Mouse (Mus musculus) neural tube, embryonic 10.5 days (tissue): Measurements from ENCODE around the gene Kif5c.

Source experiments
- DNase-seq: peaks from one replicate; pipeline ENCODE4 v3.0.0-alpha.2; 2017; ENCODE audit warnings: low spot score; ENCODE audit errors: extremely low spot score

Kif5c gene

DNA sequence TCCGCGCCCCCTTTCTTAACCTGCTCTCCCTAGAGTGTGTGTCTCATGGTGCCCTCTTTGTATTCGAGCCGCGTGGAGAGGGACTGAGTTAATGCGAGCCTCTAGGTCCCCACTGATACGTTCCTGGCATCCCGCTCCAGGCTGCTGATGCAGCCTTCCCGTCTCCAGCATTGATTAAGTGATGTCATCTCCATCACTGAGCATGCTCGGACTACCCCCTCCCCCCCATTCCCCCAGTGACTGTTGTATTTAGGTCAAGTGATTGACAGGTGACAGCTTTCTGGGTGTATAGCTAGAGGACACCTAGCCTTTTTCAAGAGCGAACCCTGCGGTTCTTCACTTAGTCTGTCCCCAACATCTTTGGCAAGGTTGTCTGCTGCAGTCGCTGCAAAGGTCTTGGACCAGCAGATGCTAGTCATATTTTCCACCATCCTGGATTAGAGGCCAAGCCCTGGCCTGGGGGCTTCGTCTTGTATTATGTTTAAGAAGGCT, 1.6 kb downstream of the Kif5c start:
- DNase-seq = peak; percentile 44

DNA sequence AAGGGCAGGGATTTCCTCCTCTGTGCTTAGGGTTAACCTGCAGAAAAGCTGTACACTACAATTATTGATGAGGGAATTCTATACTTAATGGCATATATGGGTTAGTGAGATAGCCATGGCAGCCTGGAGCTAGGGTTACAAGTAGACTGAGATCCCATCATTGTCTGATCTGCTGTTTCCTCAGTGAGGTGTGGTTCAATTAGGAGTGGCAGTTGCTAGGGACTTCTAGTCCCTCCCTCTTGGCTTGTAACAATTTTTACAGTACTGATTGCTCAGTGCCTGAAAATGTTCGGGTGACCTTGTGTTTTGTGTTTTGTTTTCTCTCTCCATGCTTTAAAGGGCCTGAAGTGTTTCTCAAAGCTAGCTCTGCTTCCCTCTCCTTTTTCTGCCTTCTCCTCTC, 2.1 kb downstream of the Kif5c start:
- no peak for DNase-seq

DNA sequence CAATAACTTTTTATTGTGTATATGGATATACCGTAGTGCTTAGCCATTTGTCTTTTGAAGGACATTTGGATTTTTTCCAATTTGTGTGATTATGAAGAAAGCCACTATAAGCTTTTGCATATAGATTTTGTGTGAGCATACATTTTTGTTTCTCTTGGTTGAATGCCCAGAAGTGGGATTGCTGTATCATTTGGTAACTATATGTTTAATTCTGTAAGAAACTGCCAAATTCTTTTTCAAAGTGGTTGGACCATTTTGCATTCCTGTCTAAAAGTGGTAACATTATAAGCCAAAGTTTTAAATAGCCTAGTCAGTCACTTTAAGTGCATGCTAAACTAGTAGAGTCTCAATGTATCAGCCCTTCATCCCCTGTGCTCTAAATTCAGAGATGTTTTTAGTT, 6.5 kb downstream of the Kif5c start:
- DNase-seq = no peak

GRCm38 (mm10) chr2:49627611-49628010, 8.5 kb downstream of the Kif5c start:
- no peak for DNase-seq

GRCm38 (mm10) chr2:49628094-49628705, 9.1 kb downstream of the Kif5c start:
- DNase-seq = no peak

- no peak for DNase-seq
These were observed 10.1 kb downstream of the Kif5c start for GRCm38 (mm10) chr2:49629181-49629580.

DNA sequence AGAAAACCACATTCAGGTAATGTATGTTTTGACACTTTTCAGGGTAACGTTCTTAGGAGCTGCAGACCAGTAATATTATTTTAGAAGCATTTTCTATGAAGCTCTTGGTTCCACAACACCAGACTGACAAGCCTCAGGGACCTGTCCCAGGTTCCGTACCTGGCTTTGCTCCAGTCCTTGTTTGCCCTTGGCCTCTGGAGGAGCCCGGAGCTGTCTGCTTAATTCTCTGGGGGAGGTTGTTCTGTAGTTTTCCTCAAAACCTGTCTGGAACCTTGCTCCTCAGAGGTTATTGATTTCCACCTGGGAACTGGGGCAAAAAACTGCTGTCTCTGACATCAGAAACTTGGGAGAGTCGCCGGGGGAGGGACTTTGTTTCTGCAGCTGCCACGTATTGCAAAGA, 11.5 kb downstream of the Kif5c start:
- no peak for DNase-seq

- peak; percentile 47 for DNase-seq
These were observed 14.1 kb downstream of the Kif5c start for GRCm38 (mm10) chr2:49633231-49633630.

- no peak for DNase-seq
These were observed 23.7 kb downstream of the Kif5c start for GRCm38 (mm10) chr2:49642761-49643160.

DNA sequence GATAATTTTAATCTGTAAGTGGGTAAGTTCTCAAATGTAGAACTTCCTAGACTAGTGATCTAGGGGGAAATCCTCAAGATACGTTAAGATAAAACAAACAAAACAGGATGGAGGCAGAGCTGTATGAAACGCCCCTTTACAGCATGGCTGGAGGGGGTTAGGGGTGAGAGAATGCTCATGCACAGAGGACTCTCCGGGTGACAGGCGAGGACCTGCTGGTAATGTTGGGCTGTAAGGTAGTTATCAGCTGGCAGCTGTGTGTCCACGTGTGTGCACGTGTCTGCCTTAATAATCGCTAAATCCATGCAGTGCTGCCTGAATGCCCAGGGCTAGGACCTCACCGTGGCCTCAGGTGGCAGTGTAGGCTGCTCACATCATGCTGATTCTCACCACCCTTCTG, 24.7 kb downstream of the Kif5c start:
- peak; percentile 5 for DNase-seq

GRCm38 (mm10) chr2:49647591-49647990, 28.5 kb downstream of the Kif5c start:
- DNase-seq = peak; percentile 12

GRCm38 (mm10) chr2:49648344-49648743, 29.2 kb downstream of the Kif5c start:
- DNase-seq = peak; percentile 50

GRCm38 (mm10) chr2:49648806-49649205, 29.7 kb downstream of the Kif5c start:
- DNase-seq = no peak

DNA sequence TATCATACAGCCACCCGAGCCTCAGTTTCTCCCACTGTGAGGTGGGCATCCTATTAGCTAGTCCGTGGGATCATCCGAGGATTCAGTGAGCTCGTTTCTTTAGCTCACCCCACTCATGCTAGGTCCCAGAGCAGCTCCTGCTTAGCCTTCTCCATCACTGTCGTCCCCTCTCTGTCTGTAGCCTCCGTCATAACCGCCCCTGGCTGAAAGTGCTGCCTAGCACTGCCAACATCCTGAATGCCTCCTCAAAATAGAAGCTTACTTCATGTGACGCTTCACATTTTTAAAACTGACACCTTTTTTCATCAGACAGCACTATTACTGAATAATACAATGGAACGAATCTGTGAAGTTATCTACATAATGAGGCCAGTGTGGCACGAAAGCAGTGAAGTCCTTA, 30.1 kb downstream of the Kif5c start:
- peak; percentile 12 for DNase-seq

DNA sequence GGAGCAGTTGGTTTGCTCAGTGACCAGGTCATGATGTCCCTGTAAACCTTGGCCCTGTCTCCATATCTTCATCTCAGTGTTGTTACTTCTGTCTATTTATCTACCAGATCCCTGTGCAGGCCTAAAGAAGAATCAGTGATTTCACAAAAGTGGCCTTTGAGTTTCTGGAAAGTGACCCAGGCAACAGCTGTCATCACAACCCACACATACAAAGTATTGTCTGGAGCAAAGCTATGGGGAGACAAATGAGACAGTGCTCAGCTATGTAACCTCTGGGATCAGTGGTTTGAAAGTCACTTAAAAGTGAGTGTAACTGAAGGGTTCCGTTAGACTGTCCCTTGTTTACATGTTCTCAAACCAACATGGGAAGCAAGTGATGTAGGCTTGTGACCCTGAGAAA, 32.6 kb downstream of the Kif5c start:
- no peak for DNase-seq

GRCm38 (mm10) chr2:49654606-49655005, 35.5 kb downstream of the Kif5c start:
- peak; percentile 9 for DNase-seq

DNA sequence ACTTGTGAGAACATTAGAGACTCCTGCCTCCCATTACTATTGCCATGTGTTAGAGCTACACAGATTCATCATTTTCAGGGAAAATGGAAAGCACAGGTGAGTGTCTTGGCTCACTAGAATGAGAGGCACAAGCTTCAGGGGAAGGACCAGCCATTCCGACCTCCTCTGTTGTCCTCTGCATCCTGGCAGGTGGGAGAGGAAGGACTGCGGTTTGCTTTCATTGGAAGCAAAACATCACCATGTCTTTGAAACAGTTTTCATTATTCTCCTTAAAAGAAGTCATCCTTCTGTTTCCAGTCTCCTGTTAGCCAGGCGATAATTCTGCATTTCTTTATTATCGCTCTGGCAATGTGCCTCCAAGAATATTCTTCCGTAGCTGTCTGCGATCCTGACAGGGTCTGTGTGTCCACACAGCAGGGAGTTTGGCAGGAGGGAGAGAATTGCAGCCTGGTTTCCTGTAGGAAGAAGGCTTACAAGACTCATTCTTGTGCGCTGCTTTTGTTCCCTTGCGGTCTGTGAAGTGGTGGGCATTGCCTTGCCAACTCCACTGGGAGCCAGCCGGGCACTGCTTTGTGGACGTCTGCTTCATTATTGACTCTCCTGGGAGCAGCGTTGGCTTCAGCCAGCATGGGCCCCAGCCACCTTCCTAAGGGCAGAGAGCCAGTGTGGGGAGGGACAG, 36.2 kb downstream of the Kif5c start:
- DNase-seq = peak; percentile 11

DNA sequence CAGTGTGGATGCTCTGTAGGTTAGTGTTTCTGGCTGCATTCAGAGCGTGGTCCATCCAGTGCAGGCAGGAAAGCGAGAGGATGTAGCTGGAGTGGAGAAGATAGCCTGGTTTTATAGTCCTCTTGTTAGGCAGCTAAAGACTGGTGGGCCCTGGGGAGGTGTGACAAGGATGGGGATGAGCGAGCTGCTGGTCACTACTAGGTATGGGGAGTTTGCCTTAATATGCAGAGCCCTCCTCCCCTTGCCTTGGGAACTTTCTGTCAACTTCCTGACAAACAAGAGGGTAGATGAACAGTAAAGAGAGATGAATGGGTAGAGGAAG, 36.7 kb downstream of the Kif5c start:
- DNase-seq = peak; percentile 10

GRCm38 (mm10) chr2:49656988-49657387, 37.9 kb downstream of the Kif5c start:
- peak; percentile 5 for DNase-seq

DNA sequence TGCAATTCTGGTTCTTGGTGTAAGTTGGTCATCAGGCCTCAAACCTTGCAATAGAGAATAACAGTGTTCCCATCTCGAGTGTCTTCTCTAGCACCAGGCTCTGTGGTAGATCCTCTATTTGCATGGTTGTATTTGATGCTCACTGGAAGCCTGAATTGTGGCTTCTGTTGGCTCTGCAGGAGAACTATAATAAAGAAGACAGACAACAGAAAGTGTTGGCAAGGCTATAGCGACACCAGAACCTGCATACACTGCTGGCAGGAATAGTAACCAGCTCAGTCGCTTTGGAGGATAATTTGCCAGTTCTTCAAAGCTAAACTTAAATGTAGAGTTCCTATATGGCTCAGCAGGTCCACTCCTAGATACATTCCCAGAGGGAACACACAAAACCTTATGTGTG, 38.6 kb downstream of the Kif5c start:
- DNase-seq = no peak

DNA sequence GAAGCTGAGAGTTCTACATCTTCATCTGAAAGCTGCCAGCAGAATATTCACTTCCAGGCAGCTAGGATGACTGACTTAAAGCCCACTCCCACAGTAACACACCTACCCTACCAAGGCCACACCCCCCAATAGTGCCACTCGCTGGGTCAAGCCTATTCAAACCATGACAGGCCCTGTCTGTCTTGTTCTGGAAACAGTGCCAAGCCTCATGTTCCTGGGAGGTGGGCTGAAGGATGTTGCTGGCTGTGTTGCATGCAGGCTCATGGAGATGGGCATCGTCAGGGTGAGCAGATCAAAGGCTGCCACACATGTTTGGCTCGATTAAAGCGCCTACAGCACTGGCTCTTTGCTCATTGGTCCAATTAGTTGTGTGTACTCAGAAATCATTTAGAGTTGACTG, 39.9 kb downstream of the Kif5c start:
- no peak for DNase-seq

GRCm38 (mm10) chr2:49659964-49660363, 40.9 kb downstream of the Kif5c start:
- no peak for DNase-seq

DNA sequence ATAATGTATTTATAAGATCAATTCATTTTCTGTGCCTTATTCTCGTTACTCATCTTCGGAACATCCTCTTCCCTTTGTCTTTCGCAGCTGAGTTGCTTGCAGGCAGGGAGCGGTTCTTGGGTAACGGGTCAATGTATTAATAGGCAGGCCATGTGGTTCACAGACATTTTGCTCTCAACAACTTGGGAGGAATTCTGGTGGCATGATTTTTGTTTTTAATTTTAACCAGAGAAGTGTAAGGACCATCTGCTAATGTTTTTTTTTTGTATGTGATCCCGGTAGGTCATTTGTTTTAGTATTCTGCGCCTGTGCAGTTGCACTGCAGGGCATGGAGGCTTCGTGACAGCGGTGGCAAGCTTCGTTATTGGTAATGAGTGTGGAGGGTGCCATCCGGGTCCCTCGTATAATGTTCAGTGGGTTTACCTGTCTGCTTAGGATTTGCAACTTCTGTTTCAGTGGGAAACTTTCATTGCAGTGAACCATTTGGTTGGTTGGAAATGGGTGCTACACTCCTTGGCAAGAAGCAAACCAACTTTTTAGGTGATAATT, 41.4 kb downstream of the Kif5c start:
- no peak for DNase-seq
